Mouse (Mus musculus) MEL (cell line): ENCODE measurements around the gene Pdzd2. TPM values are rescaled to one million over a fixed set of nuclear protein-coding genes. Genes with fewer than 3 reads are reported as not detected.

Experiments used
- DNase-seq: peaks from one replicate; pipeline ENCODE4 v3.0.0; 2011; ENCODE audit warnings: low read depth, low spot score
- H3K27ac ChIP-seq: 2 replicates; pipeline ENCODE4 v1.5.1; 2012; ENCODE audit warnings: low read depth, mild to moderate bottlenecking, control low read depth, low read length, moderate library complexity; ENCODE audit not compliant: control insufficient read depth
- H3K27me3 ChIP-seq, 2 experiments: fragments of 150-350 bp in 1 of 2; sonication (generic) in 1 of 2; 2 replicates each; pipeline ENCODE4 v1.6.1; 2012; ENCODE audit warnings: low read length in 2 of 2, mild to moderate bottlenecking in 2 of 2, improper control_type of control experiment in 1 of 2, moderate library complexity in 1 of 2; ENCODE audit not compliant: insufficient read depth in 2 of 2, control insufficient read depth in 1 of 2
- H3K36me3 ChIP-seq, 2 experiments: 2 replicates each; pipeline ENCODE4 v1.6.1; 2012 to 2014; ENCODE audit warnings: low read length in 2 of 2, improper control_type of control experiment in 1 of 2, inconsistent platforms in 1 of 2, mild to moderate bottlenecking in 1 of 2; ENCODE audit not compliant: insufficient read depth in 2 of 2, control insufficient read depth in 1 of 2
- H3K4me1 ChIP-seq, 2 experiments: fragments of 150-350 bp in 1 of 2; sonication (generic) in 1 of 2; 2 replicates each; pipeline ENCODE4 v1.6.1; 2012; ENCODE audit warnings: low read length in 2 of 2, improper control_type of control experiment in 1 of 2, mild to moderate bottlenecking in 1 of 2; ENCODE audit not compliant: insufficient read depth in 2 of 2, control insufficient read depth in 1 of 2
- H3K4me3 ChIP-seq, 2 experiments: fragments of 150-350 bp in 1 of 2; sonication (generic) in 1 of 2; 2 replicates each; pipeline ENCODE4 v1.5.1; 2012; ENCODE audit warnings: low read depth in 2 of 2, low read length in 2 of 2, mild to moderate bottlenecking in 2 of 2, moderate library complexity in 2 of 2, control low read depth in 1 of 2, improper control_type of control experiment in 1 of 2; ENCODE audit not compliant: control insufficient read depth in 1 of 2, insufficient read depth in 1 of 2
- H3K79me2 ChIP-seq: 2 replicates; pipeline ENCODE4 v1.6.1; 2012; ENCODE audit warnings: mild to moderate bottlenecking, low read length, moderate library complexity; ENCODE audit not compliant: control insufficient read depth, poor library complexity, insufficient read depth
- H3K9ac ChIP-seq: 2 replicates; pipeline ENCODE4 v1.6.1; 2012; ENCODE audit warnings: low read depth, mild to moderate bottlenecking, control low read depth, low read length, moderate library complexity; ENCODE audit not compliant: control insufficient read depth, poor library complexity, severe bottlenecking
- H3K9me3 ChIP-seq: fragments of 150-350 bp; sonication (generic); replicated peaks from 2 replicates; pipeline ENCODE4 v1.6.1; 2012; ENCODE audit warnings: mild to moderate bottlenecking, low read length, improper control_type of control experiment, moderate library complexity; ENCODE audit not compliant: insufficient read depth
- BHLHE40 ChIP-seq: IDR thresholded peaks from 2 replicates; pipeline ENCODE4 v1.6.1; 2012; ENCODE audit warnings: low read depth, mild to moderate bottlenecking, inconsistent platforms, low read length, improper control_type of control experiment, borderline replicate concordance
- CHD1 ChIP-seq: IDR thresholded peaks from 2 replicates; pipeline ENCODE4 v1.6.1; 2012; ENCODE audit warnings: low read depth, mild to moderate bottlenecking, inconsistent platforms, low read length, improper control_type of control experiment
- CHD2 ChIP-seq: IDR thresholded peaks from 2 replicates; pipeline ENCODE4 v1.6.1; 2011; ENCODE audit warnings: low read length, improper control_type of control experiment
- E2F4 ChIP-seq: IDR thresholded peaks from 2 replicates; pipeline ENCODE4 v1.6.1; 2011; ENCODE audit warnings: low read depth, low read length, improper control_type of control experiment, borderline replicate concordance
- ELF1 ChIP-seq: IDR thresholded peaks from 2 replicates; pipeline ENCODE4 v1.6.1; 2014; ENCODE audit warnings: low read depth, mild to moderate bottlenecking, inconsistent platforms, low read length, improper control_type of control experiment, moderate library complexity
- EP300 ChIP-seq, 2 experiments: IDR thresholded peaks; 2 replicates each; pipeline ENCODE4 v1.6.1; 2011; ENCODE audit warnings: improper control_type of control experiment in 2 of 2, low read length in 2 of 2, low read depth in 1 of 2, mild to moderate bottlenecking in 1 of 2
- ETS1 ChIP-seq: IDR thresholded peaks from 2 replicates; pipeline ENCODE4 v1.6.1; 2012; ENCODE audit warnings: low read depth, mild to moderate bottlenecking, inconsistent platforms, low read length, improper control_type of control experiment, moderate library complexity
- GATA1 ChIP-seq: IDR thresholded peaks from 2 replicates; pipeline ENCODE4 v1.6.1; 2011; ENCODE audit warnings: low read depth, low read length, improper control_type of control experiment
- HCFC1 ChIP-seq: IDR thresholded peaks from 2 replicates; pipeline ENCODE4 v1.6.1; 2012; ENCODE audit warnings: low read depth, mild to moderate bottlenecking, inconsistent platforms, low read length, improper control_type of control experiment, moderate library complexity
- KAT2A ChIP-seq: conservative IDR thresholded peaks from 2 replicates; pipeline ENCODE4 v1.6.1; 2012; ENCODE audit warnings: low read depth, low read length, improper control_type of control experiment, inconsistent platforms
- MEF2A ChIP-seq: IDR thresholded peaks from 2 replicates; pipeline ENCODE4 v1.6.1; 2014; ENCODE audit warnings: low read depth, mild to moderate bottlenecking, inconsistent platforms, low read length, improper control_type of control experiment; ENCODE audit not compliant: poor library complexity, insufficient replicate concordance, severe bottlenecking; ENCODE audit errors: extremely low read depth
- MXI1 ChIP-seq: IDR thresholded peaks from 2 replicates; pipeline ENCODE4 v1.6.1; 2011; ENCODE audit warnings: mild to moderate bottlenecking, low read depth, low read length, improper control_type of control experiment
- MYC ChIP-seq: IDR thresholded peaks from 2 replicates; pipeline ENCODE4 v1.6.1; 2011; ENCODE audit warnings: low read depth, mild to moderate bottlenecking, low read length, improper control_type of control experiment, moderate library complexity
- POLR2AphosphoS2 ChIP-seq: IDR thresholded peaks from 2 replicates; pipeline ENCODE4 v1.6.1; 2011; ENCODE audit warnings: low read length, improper control_type of control experiment
- RAD21 ChIP-seq: IDR thresholded peaks from 2 replicates; pipeline ENCODE4 v1.6.1; 2011; ENCODE audit warnings: mild to moderate bottlenecking, low read depth, low read length, improper control_type of control experiment
- TAL1 ChIP-seq: IDR thresholded peaks from 2 replicates; pipeline ENCODE4 v1.6.1; 2012; ENCODE audit warnings: mild to moderate bottlenecking, inconsistent platforms, low read length, moderate library complexity, mixed read lengths
- ZNF384 ChIP-seq: IDR thresholded peaks from 2 replicates; pipeline ENCODE4 v1.6.1; 2012; ENCODE audit warnings: low read depth, mild to moderate bottlenecking, inconsistent platforms, low read length, improper control_type of control experiment
- polyA plus RNA-seq, 2 experiments: library from polyadenylated mRNA; stranded (reverse) in 1 of 2; unstranded in 1 of 2; fragments of >175 nt in 1 of 2; fragments of >200 nt in 1 of 2; gene quantifications; 2 replicates each; pipeline versions ENCODE4 v1.2.1 to v1.2.4; 2012; ENCODE audit warnings: low replicate concordance in 2 of 2, low read depth in 1 of 2; ENCODE audit not compliant: insufficient read length in 2 of 2, insufficient read depth in 1 of 2, missing spikeins in 1 of 2
- total RNA-seq: library from RNA; depleted of rRNA; stranded (reverse); fragments of 300-350 nt; gene quantifications from 2 replicates; pipeline ENCODE4 v1.2.3, GENCODE M21; 2012

Pdzd2 gene
- total and polyA plus RNA-seq, 3 experiments: 0.15 to 0.33 TPM; not detected in 1

DNA sequence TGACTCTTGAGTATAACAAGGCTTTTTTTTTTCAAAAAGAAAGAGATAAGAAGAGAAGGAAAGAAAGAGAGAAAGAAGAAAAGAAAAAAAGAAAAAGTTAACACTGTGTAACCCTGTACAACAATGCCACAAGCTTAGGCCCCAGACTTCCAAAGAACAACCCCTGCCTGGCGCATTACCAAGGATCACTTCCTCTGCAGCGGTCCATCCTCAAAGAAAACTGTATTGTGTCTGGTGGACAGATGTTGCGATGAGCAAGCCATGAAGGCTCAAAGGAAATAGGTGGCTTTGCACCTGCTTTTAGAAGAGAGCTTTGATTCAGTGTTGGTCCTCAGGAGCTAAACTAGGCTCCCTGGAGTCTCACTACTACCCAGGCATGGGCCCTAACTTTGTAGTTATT lies 89.5 kb downstream of the Pdzd2 start:
- no peaks in the 10 kb centered on the region for H3K4me1 ChIP-seq
- H3K4me3 ChIP-seq: no peak overlapping the region
- no peak for TF ChIP-seq E2F4
- no peak for TF ChIP-seq CHD1
- no peak for TF ChIP-seq BHLHE40
- TF ChIP-seq KAT2A: no peak
- TF ChIP-seq RAD21: no peak
- no peak for TF ChIP-seq ZNF384
- no peak for TF ChIP-seq MXI1
- TF ChIP-seq TAL1: no peak
- TF ChIP-seq MEF2A: no peak
- no peak for TF ChIP-seq CHD2
- TF ChIP-seq POLR2AphosphoS2: no peak
- no peak for TF ChIP-seq MYC
- no peak for TF ChIP-seq ELF1
- TF ChIP-seq ETS1: no peak
- no peak for TF ChIP-seq EP300 (IDR thresholded peaks at IDR 0.05; ENCODE audit: low read depth in 1 of 2, low read length in 2 of 2)
- no peak for TF ChIP-seq HCFC1
- no peaks in the 10 kb centered on the region for H3K79me2 ChIP-seq
- H3K9ac ChIP-seq: no peak overlapping the region
- no peaks in the 10 kb centered on the region for H3K36me3 ChIP-seq
- H3K9me3 ChIP-seq: no peaks in the 10 kb centered on the region
- H3K27me3 ChIP-seq: no peaks in the 10 kb centered on the region; a peak in 1 of 4 replicates
- no peak for DNase-seq
- H3K27ac ChIP-seq: no peak overlapping the region

DNA sequence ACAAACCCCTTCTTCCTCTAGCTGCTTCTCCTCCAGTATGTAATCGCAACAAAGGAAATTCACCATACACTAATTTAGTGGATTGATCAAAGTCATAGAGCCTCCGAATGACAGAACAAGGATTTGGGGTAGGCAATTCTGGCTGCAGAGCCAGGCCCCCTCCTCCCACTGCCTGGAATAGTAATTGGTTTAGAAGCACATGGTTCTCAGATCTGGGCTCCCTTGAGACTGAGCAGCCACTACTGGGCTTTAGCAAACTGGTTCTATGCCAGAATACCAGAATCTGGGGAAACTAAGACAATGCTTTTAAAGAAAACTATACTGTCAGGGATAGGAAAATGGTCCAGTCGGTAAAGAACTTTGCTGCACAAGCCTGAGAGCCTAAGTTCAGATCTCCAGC lies 90.0 kb downstream of the Pdzd2 start:
- no peak overlapping the region for H3K4me3 ChIP-seq
- no peak overlapping the region for H3K9ac ChIP-seq
- H3K36me3 ChIP-seq: no peaks in the 10 kb centered on the region
- DNase-seq: no peak
- no peaks in the 10 kb centered on the region for H3K79me2 ChIP-seq
- TF ChIP-seq GATA1: no peak
- TF ChIP-seq ZNF384: no peak
- no peaks in the 10 kb centered on the region for H3K9me3 ChIP-seq
- H3K27ac ChIP-seq: no peak overlapping the region
- H3K27me3 ChIP-seq: no peaks in the 10 kb centered on the region; a peak in 1 of 4 replicates
- H3K4me1 ChIP-seq: no peaks in the 10 kb centered on the region
